Comparison of ENCODE assay signal across 15 mouse cellular contexts in genomic region chr16:38947141-38947879, GRCm38 (mm10). TPM values are rescaled to one million over a fixed set of nuclear protein-coding genes. Genes with fewer than 3 reads are reported as not detected.
DNase-seq lines count a peak whose midpoint lies in the region; ATAC-seq and TF ChIP-seq lines count a peak whose summit lies in the region.
"Had no signal": no experiment of that assay in that cellular context is flagged by ENCODE, and none has a peak within 500 bp of the region (broad histone marks: within the 10 kb centered on the region; RNA-seq: fewer than 3 reads in every experiment).

No protein-coding gene starts in this region.

- peak overlapping the region; percentile 44 for H3K27ac ChIP-seq in kidney, adult 2 months (ENCODE audit: insufficient read depth, low read depth, low read length)
- no peak overlapping the region for H3K27ac ChIP-seq in kidney, embryonic 14.5 days (ENCODE audit: low read depth, low read length)
- peak overlapping the region; percentile 78 for H3K27ac ChIP-seq in forebrain, embryonic 13.5 days
- peak overlapping the region; percentile 44; the same call in 1 of the 2 replicates for H3K27ac ChIP-seq in midbrain, embryonic 11.5 days (ENCODE audit: low read depth, low read length)
- H3K27ac ChIP-seq: embryonic facial prominence, embryonic 13.5 days; heart, embryonic 10.5 days had no signal

- H3K4me3 ChIP-seq in kidney, adult 2 months (ENCODE audit: insufficient read depth, low read depth, low read length), result no peak overlapping the region
- no peak overlapping the region for H3K4me3 ChIP-seq in kidney, embryonic 14.5 days (ENCODE audit: low read length)
- H3K4me3 ChIP-seq in forebrain, embryonic 13.5 days, result no peak overlapping the region
- no peak overlapping the region for H3K4me3 ChIP-seq in midbrain, embryonic 11.5 days (ENCODE audit: low read depth, low read length)
- H3K4me3 ChIP-seq: embryonic facial prominence, embryonic 13.5 days; heart, embryonic 10.5 days had no signal

- 76% methylated on average over 7 of the region's 7 CpGs for WGBS in kidney, adult 2 months
- 76% methylated on average over 7 of the region's 7 CpGs for WGBS in kidney, embryonic 14.5 days
- 36% methylated on average over 7 of the region's 7 CpGs for WGBS in forebrain, embryonic 13.5 days
- 57% methylated on average over 7 of the region's 7 CpGs for WGBS in midbrain, embryonic 11.5 days

- DNase-seq in kidney, adult 2 months, result no peak
- peak; percentile 19 for DNase-seq in ES-CJ7 (ENCODE audit: low read depth, low spot score)
- peak; percentile 87 for DNase-seq in midbrain, embryonic 11.5 days (ENCODE audit: low spot score, missing footprints)
- DNase-seq in adrenal gland, adult 18-20 months (ENCODE audit: low spot score in 2 of 2), result no peak
- no peak for DNase-seq in frontal cortex, postnatal 25 days (ENCODE audit: low spot score in 2 of 2)
- no peak for DNase-seq in right cerebral cortex, adult 2 months (ENCODE audit: low spot score in 2 of 2)
- DNase-seq: adrenal gland, adult 2 months; lung, postnatal 10 days; right cerebral cortex, postnatal 4 days had no signal

- no peak overlapping the region for H3K9ac ChIP-seq in kidney, embryonic 14.5 days (ENCODE audit: low read depth, low read length)
- no peak overlapping the region for H3K9ac ChIP-seq in forebrain, embryonic 13.5 days
- H3K9ac ChIP-seq in midbrain, embryonic 11.5 days (ENCODE audit: low read length), result no peak overlapping the region
- H3K9ac ChIP-seq: embryonic facial prominence, embryonic 13.5 days had no signal

- TF ChIP-seq CTCF in kidney, adult 2 months (conservative IDR thresholded peaks at IDR 0.05; ENCODE audit: insufficient read depth, insufficient read length, low read depth, low read length), result no peak

- no peak for TF ChIP-seq POLR2A in kidney, adult 2 months (IDR thresholded peaks at IDR 0.05; ENCODE audit: low read depth, low read length)

- H3K27me3 ChIP-seq in kidney, adult 2 months (replicated peaks; ENCODE audit: control insufficient read depth, insufficient read depth, low read length), result no peaks in the 10 kb centered on the region
- no peaks in the 10 kb centered on the region for H3K27me3 ChIP-seq in kidney, embryonic 14.5 days (ENCODE audit: control insufficient read depth, insufficient read depth, low read length)
- H3K27me3 ChIP-seq in forebrain, embryonic 13.5 days, result no peaks in the 10 kb centered on the region
- no peaks in the 10 kb centered on the region for H3K27me3 ChIP-seq in midbrain, embryonic 11.5 days (ENCODE audit: control insufficient read depth, insufficient read depth, low read length)
- H3K27me3 ChIP-seq: embryonic facial prominence, embryonic 13.5 days had no signal

- H3K9me3 ChIP-seq in kidney, embryonic 14.5 days (ENCODE audit: control insufficient read depth, low read length), result no peaks in the 10 kb centered on the region
- H3K9me3 ChIP-seq in forebrain, embryonic 13.5 days (replicated peaks), result no peaks in the 10 kb centered on the region
- H3K9me3 ChIP-seq in midbrain, embryonic 11.5 days (ENCODE audit: control insufficient read depth, low read length), result no peaks in the 10 kb centered on the region
- H3K9me3 ChIP-seq: embryonic facial prominence, embryonic 13.5 days; heart, embryonic 10.5 days had no signal

- ATAC-seq in kidney, embryonic 14.5 days (ENCODE audit: low FRiP score, low TSS enrichment), result no peak
- peak; percentile 91 for ATAC-seq in forebrain, embryonic 13.5 days
- peak; percentile 90 for ATAC-seq in midbrain, embryonic 11.5 days (ENCODE audit: low FRiP score)

- H3K4me1 ChIP-seq in kidney, adult 2 months (ENCODE audit: control insufficient read depth, insufficient read depth, low read length), result peaks cover 26% of the 10 kb centered on the region
- H3K4me1 ChIP-seq in kidney, embryonic 14.5 days (ENCODE audit: control insufficient read depth, insufficient read depth, low read length), result 0 out of 2 replicates have a peak, but pooled peaks cover 4% of the 10 kb centered on the region
- peaks cover 68% of the 10 kb centered on the region for H3K4me1 ChIP-seq in forebrain, embryonic 13.5 days
- peaks cover 27% of the 10 kb centered on the region for H3K4me1 ChIP-seq in midbrain, embryonic 11.5 days (ENCODE audit: control insufficient read depth, insufficient read depth, low read length)
- H3K4me1 ChIP-seq: embryonic facial prominence, embryonic 13.5 days had no signal

- H3K36me3 ChIP-seq in kidney, adult 2 months (ENCODE audit: control insufficient read depth, insufficient read depth, low read length), result no peaks in the 10 kb centered on the region
- H3K36me3 ChIP-seq in kidney, embryonic 14.5 days (ENCODE audit: control insufficient read depth, insufficient read depth, low read length), result no peaks in the 10 kb centered on the region
- no peaks in the 10 kb centered on the region for H3K36me3 ChIP-seq in forebrain, embryonic 13.5 days (ENCODE audit: poor library complexity, severe bottlenecking)
- no peaks in the 10 kb centered on the region for H3K36me3 ChIP-seq in midbrain, embryonic 11.5 days (ENCODE audit: control insufficient read depth, insufficient read depth, low read length)
- H3K36me3 ChIP-seq: embryonic facial prominence, embryonic 13.5 days; heart, embryonic 10.5 days had no signal

- no peak overlapping the region for H3K4me2 ChIP-seq in kidney, embryonic 14.5 days (replicated peaks; ENCODE audit: low read depth, low read length)
- no peak overlapping the region for H3K4me2 ChIP-seq in forebrain, embryonic 13.5 days
- no peak overlapping the region for H3K4me2 ChIP-seq in midbrain, embryonic 11.5 days
- H3K4me2 ChIP-seq: embryonic facial prominence, embryonic 13.5 days; liver, embryonic 11.5 days had no signal

RNA-seq across cellular contexts. Expression of gene Igsf11, which starts 54.8 kb away (rescaled TPM):
- polyA plus RNA-seq in kidney, adult 2 months (2012; rRNA removed), result 67.6 and 79.1 TPM in 2 replicates
- 1.8 and 2.0 TPM in 2 replicates for polyA plus RNA-seq in kidney, embryonic 14.5 days (2014; fragmentation: Nextera tagmentation; extraction: Ambion mirVana)
- polyA plus RNA-seq in forebrain, embryonic 13.5 days (2015; fragmentation: Nextera tagmentation; extraction: Ambion mirVana), result 3.6 and 4.6 TPM in 2 replicates
- polyA plus RNA-seq in midbrain, embryonic 11.5 days (2014; fragmentation: Nextera tagmentation; extraction: Ambion mirVana), result 2.0 and 2.1 TPM in 2 replicates
- total RNA-seq in adrenal gland, adult 18-20 months (2021), result 10 to 100 TPM in 1 of 2 experiments, 1 to 10 TPM in 1; 4.9 to 40.9 TPM
- total RNA-seq: neutrophil, adult 5-6 weeks had no signal

Comparison
In these comparisons a context has a peak if more than half of its experiments do, and no peak if none do; other contexts are left out.
1. RNA of gene Igsf11, which starts 54.8 kb away (polyA plus RNA-seq): 67.6 to 79.1 TPM in kidney, adult 2 months; 3.6 to 4.6 TPM in forebrain, embryonic 13.5 days, 2.0 to 2.1 TPM in midbrain, embryonic 11.5 days and 1.8 to 2.0 TPM in kidney, embryonic 14.5 days; every median in the first group is over 10 times any median in the second.
2. DNase-seq: peak in ES-CJ7 (single experiment) and midbrain, embryonic 11.5 days (single experiment); none in kidney, adult 2 months (single experiment), adrenal gland, adult 18-20 months (0 of 2), frontal cortex, postnatal 25 days (0 of 2) and right cerebral cortex, adult 2 months (0 of 2).